Mouse (Mus musculus) kidney, adult 2 months (tissue): ENCODE data around the gene A830031A19Rik.

Source experiments
- CTCF ChIP-seq: fragments of 200-500 bp; conservative IDR thresholded peaks from 2 replicates; pipeline ENCODE4 v1.5.1; 2011; ENCODE audit warnings: low read depth, mild to moderate bottlenecking, control low read depth, low read length, moderate library complexity, mixed read lengths; ENCODE audit not compliant: insufficient read depth, insufficient read length
- POLR2A ChIP-seq: fragments of 200-500 bp; IDR thresholded peaks from one replicate; pipeline ENCODE4 v1.6.1; 2011; ENCODE audit warnings: low read depth, low read length, control low read depth

GRCm38 (mm10) chr11:24108974-24109373 lies 34.1 kb upstream of the A830031A19Rik start:
- TF ChIP-seq POLR2A (no peak), CTCF (no peak)
